Mouse (Mus musculus) heart, postnatal 36 days (tissue): Measurements from ENCODE around the gene Armcx4. TPM values are rescaled to one million over a fixed set of nuclear protein-coding genes. Genes with fewer than 3 reads are reported as not detected.

Experiments used
- DNase-seq, 2 experiments: peaks; one replicate each; pipeline ENCODE4 v3.0.0; 2021 to 2022
- intact Hi-C: fragments of 180-260 bp; cut with DNase I; formaldehyde crosslinking; loops from one replicate; pipeline ENCODE4 v1.15.1; 2025
- total RNA-seq, 2 experiments: library from RNA; stranded (reverse); gene quantifications; 2 replicates each; pipeline ENCODE4 v1.2.3; 2021

The Armcx4 gene
- total RNA-seq, 2 experiments from 2014 or later: 7.6 to 8.8 TPM

DNA sequence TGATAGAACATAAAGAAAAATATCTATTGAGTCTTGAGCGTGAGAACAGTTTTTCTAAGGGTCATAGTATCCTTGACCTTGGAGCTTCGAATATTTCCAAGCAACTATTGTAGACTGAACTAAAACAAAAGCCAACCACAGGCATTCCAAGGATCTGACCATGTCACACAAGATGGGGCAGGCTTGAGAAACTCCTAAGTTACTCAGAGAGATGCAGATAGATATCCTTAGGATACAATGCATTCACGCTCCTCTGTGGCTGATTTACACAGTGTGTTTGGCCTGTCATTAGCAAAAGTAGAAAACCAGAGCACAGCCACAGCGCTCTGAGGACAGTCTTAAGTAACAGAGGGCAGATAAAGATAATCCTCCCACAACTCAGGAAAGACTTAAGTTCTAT, 52.8 kb downstream of the Armcx4 start:
- DNase-seq: no peak
- intact Hi-C loops: loop anchor here (5.0 kb wide), 1 partner anchor 93 kb away; no protein-coding TSS in a partner anchor

DNA sequence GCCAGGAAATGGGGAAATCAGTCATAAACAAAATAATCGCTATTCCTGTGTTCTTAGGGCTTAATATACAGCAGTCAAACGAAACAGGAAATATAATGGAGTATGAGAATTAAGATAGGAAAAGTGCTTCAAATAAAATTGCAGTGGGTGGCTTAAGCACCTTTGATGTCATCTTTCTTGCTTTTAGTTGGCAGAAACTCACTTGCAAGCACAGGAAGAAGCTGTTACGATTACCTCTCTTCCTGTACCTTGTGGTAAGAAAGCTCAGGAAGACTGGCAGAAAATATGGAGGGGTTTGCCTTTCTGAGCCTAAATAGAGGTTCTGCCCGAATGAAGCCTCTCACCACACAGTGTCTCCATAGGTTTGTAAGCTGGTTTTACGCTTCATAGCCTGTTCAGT, 55.5 kb downstream of the Armcx4 start:
- intact Hi-C loops: no loop called here
- no peak for DNase-seq

Other genes starting within 250 kb of the Armcx4 start
- gene Taf7l, start 210.0 kb upstream of the Armcx4 start, total RNA-seq: not detected
- 10 to 100 TPM; 20.7 to 20.8 TPM for gene Timm8a1, start 144.7 kb upstream of the Armcx4 start, total RNA-seq
- 1 to 10 TPM; 1.1 to 1.3 TPM for gene Btk, start 102.9 kb upstream of the Armcx4 start, total RNA-seq
- 100 to 1,000 TPM in 1 of 2 experiments, 10 to 100 TPM in 1; 99.3 to 127 TPM for gene Rpl36a, start 100.9 kb upstream of the Armcx4 start, total RNA-seq
- 1 to 10 TPM; 1.4 to 1.9 TPM for gene Gla, start 85.4 kb upstream of the Armcx4 start, total RNA-seq
- 10 to 100 TPM; 66.8 to 71.8 TPM for gene Hnrnph2, start 85.3 kb upstream of the Armcx4 start, total RNA-seq
- gene Armcx1, start 31.4 kb downstream of the Armcx4 start, total RNA-seq: 1 to 10 TPM; 4.9 to 6.4 TPM
- 1 to 10 TPM in 1 of 2 experiments, under 1 TPM in 1; 0.60 to 1.1 TPM for gene Armcx6, start 64.9 kb downstream of the Armcx4 start, total RNA-seq
- gene Armcx3, start 70.1 kb downstream of the Armcx4 start, total RNA-seq: 10 to 100 TPM; 18.6 to 19.3 TPM
- gene Armcx2, start 122.7 kb downstream of the Armcx4 start, total RNA-seq: 1 to 10 TPM; 6.7 to 7.4 TPM